Mouse (Mus musculus) MEL (cell line): ENCODE measurements around the gene Tubb2b. TPM values are rescaled to one million over a fixed set of nuclear protein-coding genes. Genes with fewer than 3 reads are reported as not detected.

Experiments
- DNase-seq: peaks from one replicate; pipeline ENCODE4 v3.0.0; 2011; ENCODE audit warnings: low read depth, low spot score
- H3K27ac ChIP-seq: 2 replicates; pipeline ENCODE4 v1.5.1; 2012; ENCODE audit warnings: low read depth, mild to moderate bottlenecking, control low read depth, low read length, moderate library complexity; ENCODE audit not compliant: control insufficient read depth
- H3K27me3 ChIP-seq, 2 experiments: fragments of 150-350 bp in 1 of 2; sonication (generic) in 1 of 2; 2 replicates each; pipeline ENCODE4 v1.6.1; 2012; ENCODE audit warnings: low read length in 2 of 2, mild to moderate bottlenecking in 2 of 2, improper control_type of control experiment in 1 of 2, moderate library complexity in 1 of 2; ENCODE audit not compliant: insufficient read depth in 2 of 2, control insufficient read depth in 1 of 2
- H3K36me3 ChIP-seq, 2 experiments: 2 replicates each; pipeline ENCODE4 v1.6.1; 2012 to 2014; ENCODE audit warnings: low read length in 2 of 2, improper control_type of control experiment in 1 of 2, inconsistent platforms in 1 of 2, mild to moderate bottlenecking in 1 of 2; ENCODE audit not compliant: insufficient read depth in 2 of 2, control insufficient read depth in 1 of 2
- H3K4me1 ChIP-seq, 2 experiments: fragments of 150-350 bp in 1 of 2; sonication (generic) in 1 of 2; 2 replicates each; pipeline ENCODE4 v1.6.1; 2012; ENCODE audit warnings: low read length in 2 of 2, improper control_type of control experiment in 1 of 2, mild to moderate bottlenecking in 1 of 2; ENCODE audit not compliant: insufficient read depth in 2 of 2, control insufficient read depth in 1 of 2
- H3K4me3 ChIP-seq, 2 experiments: fragments of 150-350 bp in 1 of 2; sonication (generic) in 1 of 2; 2 replicates each; pipeline ENCODE4 v1.5.1; 2012; ENCODE audit warnings: low read depth in 2 of 2, low read length in 2 of 2, mild to moderate bottlenecking in 2 of 2, moderate library complexity in 2 of 2, control low read depth in 1 of 2, improper control_type of control experiment in 1 of 2; ENCODE audit not compliant: control insufficient read depth in 1 of 2, insufficient read depth in 1 of 2
- H3K79me2 ChIP-seq: 2 replicates; pipeline ENCODE4 v1.6.1; 2012; ENCODE audit warnings: mild to moderate bottlenecking, low read length, moderate library complexity; ENCODE audit not compliant: control insufficient read depth, poor library complexity, insufficient read depth
- H3K9ac ChIP-seq: 2 replicates; pipeline ENCODE4 v1.6.1; 2012; ENCODE audit warnings: low read depth, mild to moderate bottlenecking, control low read depth, low read length, moderate library complexity; ENCODE audit not compliant: control insufficient read depth, poor library complexity, severe bottlenecking
- H3K9me3 ChIP-seq: fragments of 150-350 bp; sonication (generic); replicated peaks from 2 replicates; pipeline ENCODE4 v1.6.1; 2012; ENCODE audit warnings: mild to moderate bottlenecking, low read length, improper control_type of control experiment, moderate library complexity; ENCODE audit not compliant: insufficient read depth
- E2F4 ChIP-seq: IDR thresholded peaks from 2 replicates; pipeline ENCODE4 v1.6.1; 2011; ENCODE audit warnings: low read depth, low read length, improper control_type of control experiment, borderline replicate concordance
- GATA1 ChIP-seq: IDR thresholded peaks from 2 replicates; pipeline ENCODE4 v1.6.1; 2011; ENCODE audit warnings: low read depth, low read length, improper control_type of control experiment
- JUND ChIP-seq: IDR thresholded peaks from 2 replicates; pipeline ENCODE4 v1.6.1; 2011; ENCODE audit warnings: low read depth, mild to moderate bottlenecking, improper control_type of control experiment, low read length
- MAX ChIP-seq: IDR thresholded peaks from 2 replicates; pipeline ENCODE4 v1.6.1; 2011; ENCODE audit warnings: low read length, improper control_type of control experiment
- MXI1 ChIP-seq: IDR thresholded peaks from 2 replicates; pipeline ENCODE4 v1.6.1; 2011; ENCODE audit warnings: mild to moderate bottlenecking, low read depth, low read length, improper control_type of control experiment
- MYB ChIP-seq: IDR thresholded peaks from 2 replicates; pipeline ENCODE4 v1.6.1; 2011; ENCODE audit warnings: mild to moderate bottlenecking, low read depth, low read length, improper control_type of control experiment
- MYC ChIP-seq: IDR thresholded peaks from 2 replicates; pipeline ENCODE4 v1.6.1; 2011; ENCODE audit warnings: low read depth, mild to moderate bottlenecking, low read length, improper control_type of control experiment, moderate library complexity
- NELFE ChIP-seq: IDR thresholded peaks from 2 replicates; pipeline ENCODE4 v1.6.1; 2011; ENCODE audit warnings: low read depth, low read length, improper control_type of control experiment
- SIN3A ChIP-seq: IDR thresholded peaks from 2 replicates; pipeline ENCODE4 v1.6.1; 2012; ENCODE audit warnings: low read length, improper control_type of control experiment, inconsistent platforms
- SMC3 ChIP-seq: IDR thresholded peaks from 2 replicates; pipeline ENCODE4 v1.6.1; 2011; ENCODE audit warnings: low read depth, low read length, improper control_type of control experiment
- TBP ChIP-seq: IDR thresholded peaks from 2 replicates; pipeline ENCODE4 v1.8.0; 2011; ENCODE audit warnings: low read depth, low read length, improper control_type of control experiment
- TCF12 ChIP-seq: IDR thresholded peaks from 2 replicates; pipeline ENCODE4 v1.6.1; 2014; ENCODE audit warnings: low read depth, mild to moderate bottlenecking, inconsistent platforms, low read length, improper control_type of control experiment, moderate library complexity
- polyA plus RNA-seq, 2 experiments: library from polyadenylated mRNA; stranded (reverse) in 1 of 2; unstranded in 1 of 2; fragments of >175 nt in 1 of 2; fragments of >200 nt in 1 of 2; gene quantifications; 2 replicates each; pipeline versions ENCODE4 v1.2.1 to v1.2.4; 2012; ENCODE audit warnings: low replicate concordance in 2 of 2, low read depth in 1 of 2; ENCODE audit not compliant: insufficient read length in 2 of 2, insufficient read depth in 1 of 2, missing spikeins in 1 of 2
- total RNA-seq: library from RNA; depleted of rRNA; stranded (reverse); fragments of 300-350 nt; gene quantifications from 2 replicates; pipeline ENCODE4 v1.2.3, GENCODE M21; 2012

Tubb2b gene
- total and polyA plus RNA-seq, 3 experiments, result 1.4 to 10.6 TPM; not detected in 1

- peak; percentile 80 for DNase-seq
Observed at GRCm38 (mm10) chr13:34131011-34131707, 893 bp upstream of the Tubb2b start.

GRCm38 (mm10) chr13:34129485-34130225, 611 bp downstream of the Tubb2b start:
- H3K79me2 ChIP-seq, result no peaks in the 10 kb centered on the region
- peak overlapping the region; percentile 43 for H3K9ac ChIP-seq
- DNase-seq, result peak; percentile 71
- no peaks in the 10 kb centered on the region for H3K27me3 ChIP-seq
- TF ChIP-seq MAX (0 out of 2 replicates have a peak, but pooled peaks have one; percentile 19), TCF12 (0 out of 2 replicates have a peak, but pooled peaks have one; percentile 6), E2F4 (no peak), MXI1 (peak; percentile 57; the same call in 1 of the 2 replicates)
- peaks cover 0 to 12% of the 10 kb centered on the region in 2 experiments; a peak in 2 of 4 replicates for H3K4me1 ChIP-seq
- H3K4me3 ChIP-seq, result peak overlapping the region; percentile 67 to 72
- no peaks in the 10 kb centered on the region for H3K36me3 ChIP-seq
- H3K27ac ChIP-seq, result no peak overlapping the region
- no peaks in the 10 kb centered on the region for H3K9me3 ChIP-seq

More at GRCm38 (mm10) chr13:34131011-34131707, 893 bp upstream of the Tubb2b start:
- peaks cover 0 to 12% of the 10 kb centered on the region in 2 experiments; a peak in 2 of 4 replicates for H3K4me1 ChIP-seq
- peak overlapping the region; percentile 43; the same call in 1 of the 2 replicates for H3K9ac ChIP-seq
- no peaks in the 10 kb centered on the region for H3K27me3 ChIP-seq
- H3K36me3 ChIP-seq, result peaks cover 0 to 4% of the 10 kb centered on the region in 2 experiments; a peak in 1 of 4 replicates
- H3K79me2 ChIP-seq, result no peaks in the 10 kb centered on the region
- H3K4me3 ChIP-seq, result peak overlapping the region; percentile 67 to 72
- no peaks in the 10 kb centered on the region for H3K9me3 ChIP-seq
- H3K27ac ChIP-seq, result no peak overlapping the region
- TF ChIP-seq NELFE (no peak), SIN3A (peak; percentile 49), TCF12 (no peak), SMC3 (no peak), MXI1 (0 out of 2 replicates have a peak, but pooled peaks have one; percentile 20)
- TF ChIP-seq, all 39 proteins: peak for 2

- no peak overlapping the region for H3K9ac ChIP-seq
- H3K36me3 ChIP-seq, result no peaks in the 10 kb centered on the region
- H3K79me2 ChIP-seq, result no peaks in the 10 kb centered on the region
- H3K4me3 ChIP-seq, result no peak overlapping the region
- DNase-seq, result no peak
- TF ChIP-seq JUND (no peak), GATA1 (0 out of 2 replicates have a peak, but pooled peaks have one; percentile 29), MYC (no peak), MYB (no peak), TBP (no peak)
- H3K9me3 ChIP-seq, result no peaks in the 10 kb centered on the region
- H3K27me3 ChIP-seq, result no peaks in the 10 kb centered on the region
- peaks cover 0 to 12% of the 10 kb centered on the region in 2 experiments; a peak in 2 of 4 replicates for H3K4me1 ChIP-seq
- no peak overlapping the region for H3K27ac ChIP-seq
Observed at GRCm38 (mm10) chr13:34128276-34129114, 1.8 kb downstream of the Tubb2b start.
